Mouse (Mus musculus) Patski (cell line): Measurements from ENCODE around the gene Duox1. TPM values are rescaled to one million over a fixed set of nuclear protein-coding genes. Genes with fewer than 3 reads are reported as not detected.

Experiments
- ATAC-seq: fragments of 100-300 bp; one replicate; pipeline ENCODE4 v1.8.0; 2021
- CTCF ChIA-PET: fragments of 350-600 bp; sonication (Branson Sonifier 250); formaldehyde crosslinking; loops from one replicate; lab custom pipeline; 2022; ENCODE audit warnings: inconsistent platforms; lab: Charles Lee
- POLR2A ChIA-PET: fragments of 350-600 bp; sonication (Branson Sonifier 250); formaldehyde crosslinking; loops from one replicate; lab custom pipeline; 2022; ENCODE audit warnings: antibody characterized with exemption, inconsistent platforms; lab: Charles Lee
- DNase-seq: peaks from one replicate; pipeline ENCODE4 v3.0.0-alpha.2; 2011; ENCODE audit warnings: low read depth, low spot score
- H3K27me3 ChIP-seq: fragments of 371-371 bp; one replicate; pipeline ENCODE4 v1.5.1; 2021
- CTCF ChIP-seq: fragments of 100-300 bp; IDR thresholded peaks from one replicate; pipeline ENCODE4 v1.5.1; 2021
- in situ Hi-C: fragments of 300-500 bp; cut with MboI; formaldehyde crosslinking; loops from 3 replicates; pipeline ENCODE4 v1.11.1; 2018; ENCODE audit warnings: low pct_unique_long_range_greater_than_20kb, mixed read lengths
- polyA plus RNA-seq: library from polyadenylated mRNA; unstranded; gene quantifications from one replicate; pipeline ENCODE4 v1.2.3, GENCODE M21; 2021

Duox1 gene
- polyA plus RNA-seq, 1 experiment from 2014 or later, result 0.04 TPM

- TF ChIP-seq CTCF, result no peak
- ChIA-PET POLR2A (no interaction called here), CTCF (no interaction called here)
Measured at GRCm38 (mm10) chr2:122299911-122300655, 15.4 kb upstream of the Duox1 start.

GRCm38 (mm10) chr2:122300656-122301020 lies 14.8 kb upstream of the Duox1 start:
- H3K27me3 ChIP-seq, result peaks cover 31% of the 10 kb centered on the region
- in situ Hi-C loops, result no loop called here
- TF ChIP-seq CTCF, result no peak
- ATAC-seq (no peak), DNase-seq (no peak)
- ChIA-PET POLR2A (no interaction called here), CTCF (no interaction called here)

More at GRCm38 (mm10) chr2:122299911-122300655, 15.4 kb upstream of the Duox1 start:
- H3K27me3 ChIP-seq, result peaks cover 31% of the 10 kb centered on the region
- in situ Hi-C loops, result no loop called here
- DNase-seq (no peak), ATAC-seq (no peak)

- POLR2A ChIA-PET, result no interaction called here
- H3K27me3 ChIP-seq, result peaks cover 31% of the 10 kb centered on the region
- CTCF ChIA-PET, result no interaction called here
- in situ Hi-C loops, result no loop called here
- DNase-seq, result no peak
- ATAC-seq, result no peak
- no peak for TF ChIP-seq CTCF
Measured at GRCm38 (mm10) chr2:122301081-122301920, 14.2 kb upstream of the Duox1 start.

GRCm38 (mm10) chr2:122301921-122302573 lies 13.4 kb upstream of the Duox1 start:
- in situ Hi-C loops, result no loop called here
- ChIA-PET CTCF (interaction anchor here (0.9 to 2.5 kb wide), 20 partner anchors 8 to 133 kb away, joined by 3 to 11 read pairs (median 5); no protein-coding TSS in a partner anchor), POLR2A (no interaction called here)
- TF ChIP-seq CTCF, result no peak
- H3K27me3 ChIP-seq, result peaks cover 31% of the 10 kb centered on the region
- DNase-seq (no peak), ATAC-seq (no peak)

GRCm38 (mm10) chr2:122302574-122303241 lies 12.8 kb upstream of the Duox1 start:
- in situ Hi-C loops, result no loop called here
- peaks cover 24% of the 10 kb centered on the region for H3K27me3 ChIP-seq
- ChIA-PET CTCF (interaction anchor here (0.8 to 2.5 kb wide), 25 partner anchors 9 to 279 kb away, joined by 3 to 11 read pairs (median 4); partner anchors contain the start of gene Duox1), POLR2A (no interaction called here)
- DNase-seq, result no peak
- peak; percentile 55 for ATAC-seq
- TF ChIP-seq CTCF, result no peak

- peaks cover 10% of the 10 kb centered on the region for H3K27me3 ChIP-seq
- ChIA-PET POLR2A (no interaction called here), CTCF (interaction anchor here (0.9 to 2.5 kb wide), 4 partner anchors 14 to 109 kb away, joined by 3 to 11 read pairs (median 3); no protein-coding TSS in a partner anchor)
- in situ Hi-C loops, result no loop called here
- no peak for TF ChIP-seq CTCF
- DNase-seq (no peak), ATAC-seq (no peak)
Measured at GRCm38 (mm10) chr2:122304544-122304943, 10.9 kb upstream of the Duox1 start.

GRCm38 (mm10) chr2:122305097-122305892 lies 10.2 kb upstream of the Duox1 start:
- in situ Hi-C loops, result no loop called here
- ATAC-seq, result no peak
- no peak for TF ChIP-seq CTCF
- POLR2A ChIA-PET, result no interaction called here
- CTCF ChIA-PET, result interaction anchor here (0.9 to 1.1 kb wide), 2 partner anchors 69 to 110 kb away, joined by 3 read pairs; no protein-coding TSS in a partner anchor
- DNase-seq, result no peak
- H3K27me3 ChIP-seq, result peaks cover 3% of the 10 kb centered on the region

GRCm38 (mm10) chr2:122306184-122306583 lies 9.3 kb upstream of the Duox1 start:
- no peaks in the 10 kb centered on the region for H3K27me3 ChIP-seq
- TF ChIP-seq CTCF, result no peak
- in situ Hi-C loops, result no loop called here
- ChIA-PET CTCF (interaction anchor here (1.1 kb wide), 1 partner anchor 70 kb away, joined by 3 read pairs; no protein-coding TSS in a partner anchor), POLR2A (no interaction called here)
- ATAC-seq (peak; percentile 62), DNase-seq (peak; percentile 60)

- ChIA-PET POLR2A (interaction anchor here (1.1 kb wide), 1 partner anchor 71 kb away, joined by 4 read pairs; no protein-coding TSS in a partner anchor), CTCF (interaction anchor here (0.7 to 2.4 kb wide), 11 partner anchors 11 to 114 kb away, joined by 3 to 10 read pairs (median 3); partner anchors contain the start of gene Shf)
- no peak for ATAC-seq
- H3K27me3 ChIP-seq, result no peaks in the 10 kb centered on the region
- no peak for DNase-seq
- in situ Hi-C loops, result loop anchor here (5.0 kb wide), 1 partner anchor 68 kb away; no protein-coding TSS in a partner anchor
- TF ChIP-seq CTCF, result peak; percentile 36
Measured at GRCm38 (mm10) chr2:122309647-122310046, 5.8 kb upstream of the Duox1 start.
